Mouse (Mus musculus): ENCODE results near the gene Pygm.

Gene Pygm

DNA sequence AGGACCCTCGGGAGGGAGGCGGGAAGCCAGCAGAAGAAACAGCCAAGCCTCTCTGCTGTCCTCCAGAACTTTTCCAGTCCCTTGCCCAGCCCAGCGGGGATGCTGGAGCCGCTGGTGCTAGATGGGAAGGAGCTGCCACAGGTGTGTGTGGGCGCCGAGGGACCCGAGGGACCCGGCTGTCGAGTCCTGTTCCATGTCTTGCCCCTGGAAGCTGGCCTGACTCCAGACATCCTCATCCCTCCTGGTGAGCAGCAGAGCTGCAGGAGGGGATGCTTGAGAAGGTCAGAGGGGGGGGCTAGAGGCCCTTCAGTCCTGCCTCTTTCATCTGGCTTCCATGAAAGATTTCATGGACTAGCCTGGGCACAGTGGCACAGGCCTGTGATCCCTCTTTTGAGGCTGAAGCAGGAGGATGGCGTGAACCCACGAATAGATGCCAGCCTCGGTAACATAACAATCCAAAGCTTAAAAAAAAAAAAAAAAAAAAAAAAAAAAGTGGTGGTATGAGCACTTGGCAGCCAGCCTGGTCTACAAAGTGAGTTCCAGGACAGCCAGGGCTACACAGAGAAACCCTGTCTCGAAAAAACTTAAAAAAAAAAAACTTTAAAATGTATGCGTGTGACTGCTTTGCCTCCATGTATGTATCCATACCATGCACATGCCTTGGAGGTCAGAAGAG is 32.6 kb upstream of the Pygm start:
- in situ Hi-C loops (cut with MboI, MseI): no loop called here

DNA sequence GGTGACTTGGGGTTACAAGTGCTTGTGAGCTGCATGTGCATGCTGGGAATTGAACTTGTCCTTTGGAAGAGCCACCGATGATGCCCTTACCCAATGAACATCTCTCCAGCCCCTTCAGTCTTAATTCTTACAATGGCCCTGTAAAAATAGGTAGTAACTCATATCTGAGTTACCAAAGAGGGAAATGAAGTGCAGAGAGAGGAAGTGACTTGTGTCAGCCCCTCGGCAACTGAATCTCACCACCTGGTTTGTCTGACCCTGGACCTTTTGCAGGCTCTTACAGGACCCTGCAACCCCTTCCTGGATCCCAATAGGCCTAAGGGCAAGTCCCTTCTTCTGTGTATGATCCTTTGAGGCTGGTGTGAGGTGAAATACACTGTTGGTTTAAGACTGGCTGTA is 32.1 kb upstream of the Pygm start:
- in situ Hi-C loops (cut with MboI, MseI): no loop called here

GRCm38 (mm10) chr19:6354030-6354429 is 30.2 kb upstream of the Pygm start:
- in situ Hi-C loops (cut with MboI, MseI): no loop called here

DNA sequence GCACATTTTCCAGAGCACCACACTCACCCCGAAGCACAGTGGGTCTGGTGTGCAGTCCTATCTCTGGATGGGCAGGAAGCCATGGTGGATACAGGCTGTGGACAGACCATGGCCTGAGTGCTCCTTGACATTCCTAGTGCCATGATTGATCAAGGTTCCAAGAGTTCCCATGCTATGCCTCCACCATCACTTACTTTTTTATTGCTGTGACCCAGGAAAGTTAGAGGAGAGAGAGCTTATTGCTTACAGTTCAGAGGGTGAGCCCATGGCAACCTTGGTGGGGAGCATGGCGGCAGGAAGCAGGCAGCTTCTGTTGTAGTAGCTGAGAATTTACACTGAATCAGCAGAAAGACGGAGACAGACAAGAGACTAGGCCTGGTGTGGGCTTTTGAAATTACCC is 22.9 kb upstream of the Pygm start:
- in situ Hi-C loops (cut with MboI, MseI): no loop called here

GRCm38 (mm10) chr19:6363091-6363410 is 21.1 kb upstream of the Pygm start:
- in situ Hi-C loops (cut with MboI, MseI): no loop called here

DNA sequence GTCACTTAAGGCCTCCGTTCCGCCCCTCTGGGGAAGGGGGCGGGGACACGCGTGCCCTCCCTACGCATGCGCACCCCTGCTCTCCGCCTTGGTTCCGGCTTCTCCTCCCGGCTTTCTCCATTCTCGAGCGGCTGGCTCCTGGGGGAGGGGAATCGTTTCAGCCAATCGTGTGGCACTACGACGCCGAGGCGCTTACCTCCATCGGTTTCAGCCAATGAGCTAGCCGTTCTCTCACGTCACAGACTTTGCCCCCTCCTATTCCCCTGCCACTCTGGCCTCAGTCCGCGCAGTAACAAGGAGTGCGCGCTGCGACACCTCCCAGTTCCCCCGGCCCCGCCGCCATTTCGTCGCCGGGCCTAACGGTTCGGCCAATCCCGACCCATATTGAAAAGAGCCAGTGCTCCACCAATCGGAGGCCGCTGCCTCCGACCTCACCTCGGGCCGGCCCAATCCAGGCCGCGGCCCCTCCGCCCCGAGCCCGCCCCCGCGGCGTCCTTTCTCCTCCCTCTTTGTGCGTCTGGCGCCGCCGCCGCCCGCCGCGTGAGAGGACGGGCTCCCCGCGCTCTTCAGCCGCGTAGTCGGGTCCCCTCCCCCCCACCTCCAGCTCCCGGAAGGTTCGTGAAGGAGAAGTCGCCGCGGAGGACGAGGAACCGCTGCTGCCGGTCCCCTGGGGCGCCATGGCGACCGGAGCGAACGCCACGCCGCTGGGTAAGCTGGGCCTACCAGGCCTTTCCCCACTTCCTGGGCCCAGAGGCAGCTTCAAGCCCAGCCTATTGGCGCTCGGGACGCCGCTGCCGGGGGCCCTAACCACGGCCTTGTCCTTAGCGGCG is 20.6 kb upstream of the Pygm start, which contains the start of gene Sf1:
Gene Sf1, plus strand, starts transcription at position 280 of the 830 bp plus-strand sequence.
- in situ Hi-C loops (cut with MboI, MseI): no loop called here

DNA sequence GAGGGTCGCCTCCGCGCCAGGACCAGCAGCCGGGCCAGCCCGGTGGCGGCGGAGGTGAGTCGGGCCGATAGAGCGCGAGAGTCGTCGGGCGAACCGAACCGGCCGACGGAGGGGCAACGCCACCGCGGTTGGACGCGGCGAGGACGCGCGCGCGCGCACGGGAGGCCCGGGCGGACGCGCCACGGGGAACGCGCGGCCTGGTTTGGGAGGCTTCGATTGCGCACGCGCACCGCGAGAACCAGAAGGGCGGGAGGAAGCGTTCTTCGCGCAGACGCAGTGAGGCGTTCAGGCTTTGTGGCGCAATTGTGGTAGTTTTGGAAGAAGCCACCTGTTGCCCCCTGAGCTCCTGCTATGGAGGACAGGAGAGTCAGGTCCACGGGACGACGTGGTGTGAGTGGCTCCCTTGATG is 19.9 kb upstream of the Pygm start:
- in situ Hi-C loops (cut with MboI, MseI): no loop called here

- in situ Hi-C loops (cut with MboI, MseI): no loop called here
Observed at GRCm38 (mm10) chr19:6364842-6365241, 19.4 kb upstream of the Pygm start.

DNA sequence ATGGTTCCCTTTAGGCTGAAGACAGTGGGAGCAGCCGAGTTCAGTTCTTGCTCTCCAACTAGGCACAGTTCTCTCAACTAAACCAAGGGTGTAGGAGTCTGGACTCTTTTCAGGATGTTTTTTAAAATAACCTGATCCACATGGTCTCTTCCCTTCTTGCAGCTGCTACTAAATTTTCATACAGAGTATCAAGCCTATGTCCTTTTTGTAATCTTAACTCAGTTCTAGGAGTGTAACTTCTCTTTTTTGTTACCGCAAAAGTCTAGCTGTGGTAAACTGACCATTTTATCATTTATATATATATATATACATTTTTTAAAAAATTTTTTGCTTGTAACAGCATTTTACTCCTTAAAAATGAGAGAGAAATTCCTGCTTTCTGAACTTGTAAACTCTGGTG is 14.0 kb upstream of the Pygm start:
- in situ Hi-C loops (cut with MboI, MseI): no loop called here

GRCm38 (mm10) chr19:6372433-6372832 is 11.8 kb upstream of the Pygm start:
- in situ Hi-C loops (cut with MboI, MseI): no loop called here

DNA sequence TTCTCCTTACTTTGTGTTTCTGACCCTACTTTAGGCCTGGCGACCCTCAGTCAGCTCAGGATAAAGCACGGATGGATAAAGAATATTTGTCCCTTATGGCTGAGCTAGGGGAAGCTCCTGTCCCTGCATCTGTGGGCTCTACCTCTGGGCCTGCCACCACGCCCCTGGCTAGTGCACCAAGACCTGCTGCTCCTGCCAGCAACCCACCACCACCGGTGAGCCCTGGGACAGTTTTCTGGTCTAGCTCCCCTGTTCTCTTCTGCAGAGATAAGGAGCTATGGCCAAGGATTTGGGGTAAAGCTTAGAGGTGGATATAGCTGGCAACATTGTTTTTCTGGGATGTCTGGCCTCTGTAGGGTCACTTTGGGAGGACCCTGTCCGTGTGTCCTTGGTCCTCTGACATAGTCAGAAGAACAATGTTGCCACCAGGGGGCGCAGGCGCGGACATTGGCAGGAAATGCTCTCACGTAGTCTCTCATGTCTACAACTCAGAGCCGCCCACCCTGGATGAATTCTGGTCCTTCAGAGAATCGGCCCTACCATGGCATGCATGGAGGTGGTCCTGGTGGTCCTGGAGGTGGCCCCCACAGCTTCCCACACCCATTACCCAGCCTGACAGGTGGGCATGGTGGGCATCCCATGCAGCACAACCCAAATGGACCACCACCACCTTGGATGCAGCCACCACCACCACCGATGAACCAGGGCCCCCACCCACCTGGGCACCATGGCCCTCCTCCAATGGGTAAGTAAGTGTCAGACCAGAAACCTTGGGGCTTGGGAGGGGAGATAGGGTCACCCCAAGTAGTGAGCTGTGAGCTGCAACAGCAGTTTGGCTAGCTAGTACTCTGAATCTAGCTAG is 10.4 kb upstream of the Pygm start:
- in situ Hi-C loops (cut with MboI, MseI): no loop called here

DNA sequence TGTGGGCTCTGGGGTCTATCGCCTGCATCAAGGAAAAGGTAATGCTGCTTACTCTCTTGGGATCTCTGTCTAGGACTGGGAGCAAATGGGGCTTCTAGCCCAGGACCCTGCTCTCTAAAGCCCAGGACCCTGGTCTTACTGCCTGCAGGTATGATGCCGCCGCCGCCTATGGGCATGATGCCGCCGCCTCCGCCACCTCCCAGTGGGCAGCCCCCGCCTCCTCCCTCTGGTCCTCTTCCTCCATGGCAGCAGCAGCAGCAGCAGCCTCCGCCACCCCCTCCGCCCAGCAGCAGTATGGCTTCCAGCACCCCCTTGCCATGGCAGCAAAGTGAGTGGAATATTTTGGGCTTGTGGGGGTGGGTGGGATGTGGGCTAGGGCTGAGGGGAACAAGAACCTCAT is 9.6 kb upstream of the Pygm start:
- in situ Hi-C loops (cut with MboI, MseI): no loop called here

DNA sequence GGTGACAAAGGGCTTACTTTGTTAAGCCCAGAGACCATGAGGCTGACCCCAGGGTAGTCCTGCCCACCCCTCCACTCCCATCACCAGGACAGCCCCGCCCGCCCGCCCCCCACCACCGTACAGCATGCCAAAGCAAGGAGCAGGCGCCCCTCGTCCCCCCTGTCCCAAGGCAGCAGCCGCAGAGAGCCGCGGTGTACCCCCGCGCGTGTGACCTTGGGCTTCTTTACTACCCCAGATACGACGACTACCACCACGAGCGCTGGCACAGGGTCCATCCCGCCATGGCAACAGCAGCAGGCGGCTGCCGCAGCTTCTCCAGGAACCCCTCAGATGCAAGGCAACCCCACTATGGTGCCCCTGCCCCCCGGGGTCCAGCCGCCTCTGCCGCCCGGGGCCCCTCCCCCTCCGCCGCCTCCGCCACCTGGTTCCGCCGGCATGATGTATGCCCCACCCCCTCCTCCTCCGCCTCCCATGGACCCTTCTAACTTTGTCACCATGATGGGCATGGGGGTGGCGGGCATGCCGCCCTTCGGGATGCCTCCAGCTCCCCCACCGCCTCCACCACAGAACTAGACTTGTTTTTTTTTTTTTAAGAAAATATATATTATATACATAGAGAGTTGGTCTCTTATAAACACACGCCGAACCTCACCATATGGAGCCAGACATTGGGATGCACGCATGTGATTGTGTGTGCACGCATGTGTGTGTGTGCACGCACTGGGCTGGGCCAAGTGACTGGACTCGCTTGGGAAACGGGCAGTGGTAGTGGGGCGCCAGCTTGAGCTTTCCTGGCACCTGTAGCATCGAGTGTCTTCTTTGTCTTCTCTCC is 8.6 kb upstream of the Pygm start:
- in situ Hi-C loops (cut with MboI, MseI): no loop called here

DNA sequence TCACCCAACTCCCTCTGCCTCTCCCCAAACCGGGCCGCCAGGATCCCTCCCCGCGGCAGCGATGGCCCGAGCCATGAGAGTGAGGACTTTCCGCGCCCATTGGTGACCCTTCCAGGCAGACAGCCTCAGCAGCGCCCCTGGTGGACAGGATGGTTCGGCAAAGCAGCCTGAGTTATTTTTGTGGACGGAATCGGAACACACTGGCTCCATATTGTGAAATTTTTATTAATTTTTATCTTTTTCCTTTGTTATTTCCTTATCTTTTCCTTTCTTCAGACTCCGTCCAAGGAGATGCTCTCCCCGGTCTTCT is 8.0 kb upstream of the Pygm start:
- in situ Hi-C loops (cut with MboI, MseI): no loop called here

DNA sequence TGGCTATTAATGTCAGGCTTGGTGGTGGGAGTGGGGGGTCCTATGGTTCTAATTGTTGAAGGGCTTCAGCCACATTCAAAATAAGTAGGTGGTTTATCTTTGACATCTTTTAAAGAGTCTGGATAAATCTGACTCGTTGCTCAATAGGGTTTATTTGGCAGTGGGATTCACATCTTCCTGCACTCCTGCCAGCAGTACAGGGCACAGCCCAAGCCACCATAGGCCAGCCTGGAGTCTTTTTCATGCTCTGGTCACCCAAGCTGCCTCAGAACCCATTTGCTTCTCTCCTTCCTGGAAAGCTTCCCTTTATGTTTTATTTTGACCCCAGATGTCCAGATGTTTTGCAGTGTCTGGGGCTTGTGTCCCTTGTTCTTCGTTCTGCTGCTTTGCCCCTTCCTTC is 7.6 kb upstream of the Pygm start:
- in situ Hi-C loops (cut with MboI, MseI): no loop called here

DNA sequence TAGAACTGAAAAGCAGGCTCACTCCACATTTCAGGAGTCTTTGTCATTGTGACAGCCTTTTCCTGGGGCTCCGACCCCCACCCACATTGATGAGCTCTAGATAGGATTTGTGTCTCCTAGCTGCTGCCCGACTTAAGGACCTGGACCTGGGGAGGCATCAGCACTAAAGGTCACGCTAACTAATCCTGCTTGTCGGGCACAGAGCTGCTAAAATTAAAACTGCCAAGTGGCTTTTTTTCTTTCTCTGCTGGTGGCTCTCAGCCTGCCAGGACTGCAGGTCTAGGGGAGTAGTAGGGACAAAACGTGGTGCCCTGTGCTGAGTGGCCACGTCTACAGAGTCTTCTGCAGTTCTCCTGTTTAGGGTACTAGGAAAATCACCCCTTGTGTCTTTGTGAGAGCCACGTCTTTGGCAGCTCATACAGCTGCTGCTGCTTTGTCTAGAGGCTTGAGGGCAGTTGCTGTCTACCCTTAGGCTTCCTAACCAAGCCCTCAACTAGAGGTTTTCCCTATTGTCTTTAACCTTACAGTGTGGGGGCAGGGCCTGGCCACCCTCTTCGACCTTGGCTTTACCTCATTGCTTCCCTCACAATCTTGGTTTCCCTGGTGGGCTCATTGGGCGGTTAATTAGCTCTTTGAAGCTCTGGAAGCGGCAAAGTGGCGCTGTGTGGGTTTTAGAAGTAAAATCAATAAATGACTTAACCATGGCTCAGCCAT is 6.7 kb upstream of the Pygm start:
- in situ Hi-C loops (cut with MboI, MseI): no loop called here

GRCm38 (mm10) chr19:6380411-6381166 is 3.6 kb upstream of the Pygm start:
- in situ Hi-C loops (cut with MboI, MseI): loop anchor here in 1 of 2 experiments (10.0 kb wide), 1 partner anchor 454 kb away; no protein-coding TSS in a partner anchor

GRCm38 (mm10) chr19:6381238-6381637 is 3.0 kb upstream of the Pygm start:
- in situ Hi-C loops (cut with MboI, MseI): loop anchor here in 1 of 2 experiments (10.0 kb wide), 1 partner anchor 454 kb away; no protein-coding TSS in a partner anchor

DNA sequence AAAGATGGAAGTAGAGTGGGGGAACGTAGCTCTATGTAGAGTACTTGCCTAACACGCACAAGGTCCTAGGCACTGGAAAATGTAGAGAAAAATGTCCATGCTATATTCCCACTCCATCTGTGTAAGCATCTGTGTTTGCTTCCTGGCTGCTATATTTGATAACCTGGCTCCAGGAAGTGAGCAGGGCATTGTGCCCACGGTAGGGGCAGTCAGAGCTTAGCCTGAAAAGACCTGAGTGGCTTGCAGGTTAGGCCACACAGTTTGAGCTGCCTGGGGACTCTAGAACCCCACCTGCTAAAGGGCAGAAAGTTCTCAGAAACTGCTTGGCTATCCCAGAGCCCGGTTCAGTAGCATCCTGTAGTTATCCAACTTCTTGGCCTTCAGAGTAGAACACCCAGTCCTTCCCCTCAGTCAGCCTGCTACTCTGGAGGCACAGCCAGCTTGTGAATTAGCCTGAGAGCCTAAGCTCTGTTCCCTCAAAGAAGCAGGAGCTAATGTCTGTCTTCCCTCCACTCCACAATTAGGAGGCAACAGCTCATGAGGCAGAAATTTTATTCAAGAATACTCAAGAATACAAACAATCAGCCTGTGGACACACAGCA is 1.8 kb upstream of the Pygm start:
- in situ Hi-C loops (cut with MboI, MseI): loop anchor here in 1 of 2 experiments (10.0 kb wide), 1 partner anchor 452 kb away; no protein-coding TSS in a partner anchor
